Mouse (Mus musculus) stomach, postnatal 0 days (tissue): Measurements from ENCODE around the gene Nup210. TPM values are rescaled to one million over a fixed set of nuclear protein-coding genes. Genes with fewer than 3 reads are reported as not detected.
"Not testable (repeated sequence)": the region's sequence is repeated elsewhere in the genome, so short reads cannot be mapped to it uniquely, and the experiment has no call there.

Experiments used
- ATAC-seq: fragments of 200-750 bp; cut with Nextera tagmentation; 2 replicates; pipeline ENCODE4 v1.8.0; 2017; ENCODE audit not compliant: low FRiP score, low TSS enrichment
- DNase-seq: peaks from one replicate; pipeline ENCODE4 v3.0.0-alpha.2; 2016; ENCODE audit warnings: low spot score
- H3K27ac ChIP-seq: fragments of 300-500 bp; sonication (generic); replicated peaks from 2 replicates; pipeline ENCODE4 v1.5.1; 2014; ENCODE audit warnings: mild to moderate bottlenecking, control low read depth
- H3K27me3 ChIP-seq: fragments of 300-500 bp; sonication (generic); 2 replicates; pipeline ENCODE4 v1.6.1; 2014; ENCODE audit warnings: low read length; ENCODE audit not compliant: control insufficient read depth, insufficient read depth
- H3K36me3 ChIP-seq: fragments of 300-500 bp; sonication (generic); 2 replicates; pipeline ENCODE4 v1.6.1; 2014; ENCODE audit warnings: low read length, mixed read lengths; ENCODE audit not compliant: control insufficient read depth, insufficient read depth
- H3K4me1 ChIP-seq: fragments of 300-500 bp; sonication (generic); replicated peaks from 2 replicates; pipeline ENCODE4 v1.6.1; 2014; ENCODE audit warnings: antibody characterized with exemption; ENCODE audit not compliant: control insufficient read depth, insufficient read depth
- H3K4me2 ChIP-seq: fragments of 300-500 bp; sonication (generic); replicated peaks from 2 replicates; pipeline ENCODE4 v1.6.1; 2014; ENCODE audit warnings: low read depth, mild to moderate bottlenecking, control low read depth, moderate library complexity
- H3K4me3 ChIP-seq: fragments of 300-500 bp; sonication (generic); 2 replicates; pipeline ENCODE4 v1.5.1; 2014; ENCODE audit warnings: low read depth, low read length, control low read depth
- H3K9ac ChIP-seq: fragments of 300-500 bp; sonication (generic); 2 replicates; pipeline ENCODE4 v1.6.1; 2014; ENCODE audit warnings: mild to moderate bottlenecking, low read length, control low read depth, mixed read lengths
- H3K9me3 ChIP-seq: fragments of 300-500 bp; sonication (generic); 2 replicates; pipeline ENCODE4 v1.6.1; 2016; ENCODE audit warnings: low read length; ENCODE audit not compliant: control insufficient read depth
- CTCF ChIP-seq: IDR thresholded peaks from 2 replicates; pipeline ENCODE4 v1.5.1; 2016; ENCODE audit warnings: antibody characterized with exemption, low read depth, mild to moderate bottlenecking, moderate library complexity
- EP300 ChIP-seq: optimal IDR thresholded peaks from 2 replicates; pipeline ENCODE3; 2016; ENCODE audit warnings: antibody characterized with exemption
- WGBS: fragments of 180-500 bp; shearing (Covaris S2); extraction: QIAGEN DNeasy Blood & Tissue Kit; methylation state at CpG from one replicate; pipeline ENCODE4 v1.1.7; 2014; 5-methylcytosine and 5-hydroxymethylcytosine counted together
- polyA plus RNA-seq: library from polyadenylated mRNA; unstranded; fragments of >200 nt; fragmentation: Nextera tagmentation; extraction: Ambion mirVana; gene quantifications from 2 replicates; pipeline ENCODE4 v1.2.1, GENCODE M21; 2015

The Nup210 gene
- polyA plus RNA-seq, 1 experiment from 2014 or later = 2.4 TPM

- DNase-seq = no peak
- WGBS = 36% methylated on average over 4 of the region's 4 CpGs
- no peak for ATAC-seq
These were observed 12.4 kb upstream of the Nup210 start for GRCm38 (mm10) chr6:91128996-91129395.

GRCm38 (mm10) chr6:91125228-91125585 lies 8.6 kb upstream of the Nup210 start:
- 53% methylated on average over 2 of the region's 2 CpGs for WGBS
- no peak for TF ChIP-seq EP300
- TF ChIP-seq CTCF = no peak
- ATAC-seq (no peak), DNase-seq (no peak)
- Histone ChIP-seq H3K4me1 (no peaks in the 10 kb centered on the region), H3K27ac (no peak overlapping the region), H3K4me3 (no peak overlapping the region), H3K36me3 (no peaks in the 10 kb centered on the region), H3K4me2 (no peak overlapping the region), H3K27me3 (no peaks in the 10 kb centered on the region), H3K9ac (no peak overlapping the region), H3K9me3 (0 out of 2 replicates have a peak, but pooled peaks cover 3% of the 10 kb centered on the region)

More at GRCm38 (mm10) chr6:91128996-91129395, 12.4 kb upstream of the Nup210 start:
- Histone ChIP-seq H3K36me3 (no peaks in the 10 kb centered on the region), H3K4me3 (no peak overlapping the region), H3K27me3 (no peaks in the 10 kb centered on the region), H3K4me2 (no peak overlapping the region), H3K27ac (no peak overlapping the region), H3K9me3 (0 out of 2 replicates have a peak, but pooled peaks cover 3% of the 10 kb centered on the region), H3K4me1 (no peaks in the 10 kb centered on the region), H3K9ac (no peak overlapping the region)
- TF ChIP-seq EP300 (no peak), CTCF (peak; percentile 38)

GRCm38 (mm10) chr6:91124286-91125227 lies 7.9 kb upstream of the Nup210 start:
- no peak overlapping the region for H3K9ac ChIP-seq
- H3K4me1 ChIP-seq = no peaks in the 10 kb centered on the region
- no peak overlapping the region for H3K27ac ChIP-seq
- H3K9me3 ChIP-seq = 0 out of 2 replicates have a peak, but pooled peaks cover 3% of the 10 kb centered on the region
- no peak overlapping the region for H3K4me3 ChIP-seq
- no peak for DNase-seq
- H3K27me3 ChIP-seq = no peaks in the 10 kb centered on the region
- H3K4me2 ChIP-seq = no peak overlapping the region
- no peak for TF ChIP-seq EP300
- no peak for TF ChIP-seq CTCF
- 47% methylated on average over 7 of the region's 7 CpGs for WGBS
- ATAC-seq = no peak
- no peaks in the 10 kb centered on the region for H3K36me3 ChIP-seq

GRCm38 (mm10) chr6:91123453-91123852 lies 6.8 kb upstream of the Nup210 start:
- H3K4me2 ChIP-seq = no peak overlapping the region
- DNase-seq (no peak), ATAC-seq (no peak)
- H3K36me3 ChIP-seq = no peaks in the 10 kb centered on the region
- no peaks in the 10 kb centered on the region for H3K9me3 ChIP-seq
- no peak for TF ChIP-seq EP300
- TF ChIP-seq CTCF = no peak
- 83% methylated on average over 3 of the region's 3 CpGs for WGBS
- no peak overlapping the region for H3K4me3 ChIP-seq
- H3K27ac ChIP-seq = no peak overlapping the region
- no peak overlapping the region for H3K9ac ChIP-seq
- no peaks in the 10 kb centered on the region for H3K4me1 ChIP-seq
- H3K27me3 ChIP-seq = no peaks in the 10 kb centered on the region

GRCm38 (mm10) chr6:91121089-91121488 lies 4.5 kb upstream of the Nup210 start:
- H3K9me3 ChIP-seq, H3K4me1 ChIP-seq, ATAC-seq, DNase-seq, H3K27ac ChIP-seq, H3K9ac ChIP-seq, H3K36me3 ChIP-seq, H3K27me3 ChIP-seq, H3K4me3 ChIP-seq, H3K4me2 ChIP-seq: not testable (repeated sequence)
- WGBS = 93% methylated on average over 6 of the region's 7 CpGs

- no peak overlapping the region for H3K9ac ChIP-seq
- H3K9me3 ChIP-seq = no peaks in the 10 kb centered on the region
- no peak overlapping the region for H3K4me2 ChIP-seq
- no peak overlapping the region for H3K27ac ChIP-seq
- no peaks in the 10 kb centered on the region for H3K4me1 ChIP-seq
- no peaks in the 10 kb centered on the region for H3K36me3 ChIP-seq
- TF ChIP-seq EP300 = no peak
- no peak for TF ChIP-seq CTCF
- H3K4me3 ChIP-seq = no peak overlapping the region
- ATAC-seq (no peak), DNase-seq (no peak)
- WGBS = 70% methylated on average over 2 of the region's 2 CpGs
- no peaks in the 10 kb centered on the region for H3K27me3 ChIP-seq
These were observed 3.6 kb upstream of the Nup210 start for GRCm38 (mm10) chr6:91120206-91120605.
